Comparison of ENCODE assay signal across 8 mouse cellular contexts in the genomic region with DNA sequence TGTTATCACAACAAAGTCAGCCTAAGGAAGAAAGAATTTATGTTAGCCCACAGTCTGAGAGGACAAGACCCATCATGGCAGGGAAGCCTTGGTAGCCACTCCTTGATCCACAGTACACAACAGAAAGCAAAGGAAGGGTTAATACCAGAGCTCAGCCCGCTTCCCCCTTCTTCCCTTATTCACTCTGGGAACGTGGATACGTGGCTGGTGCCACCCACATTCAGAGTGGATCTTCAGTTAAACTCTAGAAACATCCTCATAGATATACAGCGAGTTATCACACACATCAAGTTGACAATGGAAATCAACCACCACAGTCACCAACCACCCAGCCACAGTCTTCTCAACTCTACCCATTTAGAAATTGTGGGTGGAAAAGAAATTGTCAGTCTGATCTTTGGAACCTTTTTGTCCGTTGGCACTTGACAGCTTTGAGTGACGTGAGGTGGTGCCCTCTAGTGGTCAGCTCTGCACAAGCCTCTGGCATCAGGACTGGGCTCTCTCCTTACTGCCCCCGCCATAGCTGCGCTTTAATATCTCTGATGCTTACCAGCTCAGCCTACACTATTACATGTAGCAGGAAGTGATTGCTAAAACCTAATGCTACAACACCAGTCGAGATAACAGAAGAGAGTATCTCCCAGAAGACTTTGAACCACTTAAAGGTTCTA. TPM values are rescaled to one million over a fixed set of nuclear protein-coding genes. Genes with fewer than 3 reads are reported as not detected.
DNase-seq lines count a peak whose midpoint lies in the region; ATAC-seq and TF ChIP-seq lines count a peak whose summit lies in the region.

No protein-coding gene starts in this region.

- H3K9ac ChIP-seq in forebrain, embryonic 15.5 days (replicated peaks), result no peak overlapping the region
- no peak overlapping the region for H3K9ac ChIP-seq in hindbrain, postnatal 0 days (replicated peaks; ENCODE audit: low read length)
- H3K9ac ChIP-seq in liver, adult 2 months (ENCODE audit: low read depth, low read length), result no peak overlapping the region
- H3K9ac ChIP-seq in midbrain, postnatal 0 days (replicated peaks; ENCODE audit: low read length, poor library complexity, severe bottlenecking), result no peak overlapping the region

- peak; percentile 69 for ATAC-seq in forebrain, embryonic 15.5 days (replicated peaks)
- peak; percentile 72 for ATAC-seq in hindbrain, postnatal 0 days
- ATAC-seq in midbrain, postnatal 0 days (ENCODE audit: low FRiP score), result 0 out of 2 replicates have a peak, but pooled peaks have one; percentile 44

- H3K4me2 ChIP-seq in forebrain, embryonic 15.5 days (replicated peaks), result no peak overlapping the region
- H3K4me2 ChIP-seq in hindbrain, postnatal 0 days (ENCODE audit: low read depth, low read length), result no peak overlapping the region
- H3K4me2 ChIP-seq in midbrain, postnatal 0 days (ENCODE audit: low read depth, low read length, poor library complexity, severe bottlenecking), result no peak overlapping the region

- no peak for TF ChIP-seq POLR2A in liver, adult 2 months (IDR thresholded peaks at IDR 0.05; ENCODE audit: extremely low read depth, insufficient read depth, low read length)

- peak; percentile 30 for DNase-seq in right cerebral cortex, postnatal 4 days
- no peak for DNase-seq in right cerebral cortex, postnatal 36 days (ENCODE audit: low spot score in 2 of 2)
- peak; percentile 48 for DNase-seq in cerebellum, adult 11 months
- peak; percentile 65 for DNase-seq in hindbrain, postnatal 0 days (ENCODE audit: low spot score)
- peak; percentile 68 for DNase-seq in liver, adult 2 months (ENCODE audit: extremely low read depth, low read depth, low spot score)
- peak; percentile 47 for DNase-seq in midbrain, postnatal 0 days (ENCODE audit: low spot score)
- peak; percentile 80 for DNase-seq in thymus, postnatal 0 days (ENCODE audit: low spot score)

- WGBS in forebrain, embryonic 15.5 days, result 22% methylated on average over 9 of the region's 9 CpGs
- 21% methylated on average over 9 of the region's 9 CpGs for WGBS in hindbrain, postnatal 0 days
- WGBS in liver, adult 2 months, result 8% methylated on average over 9 of the region's 9 CpGs
- 24% methylated on average over 9 of the region's 9 CpGs for whole genome bisulfite sequencing in midbrain, postnatal 0 days

- H3K27ac ChIP-seq in forebrain, embryonic 15.5 days (replicated peaks), result no peak overlapping the region
- no peak overlapping the region for H3K27ac ChIP-seq in hindbrain, postnatal 0 days
- no peak overlapping the region for H3K27ac ChIP-seq in liver, adult 2 months (replicated peaks; ENCODE audit: insufficient read depth, low read depth, low read length)
- no peak overlapping the region for H3K27ac ChIP-seq in midbrain, postnatal 0 days (ENCODE audit: low read depth, low read length)

- peaks cover 2% of the 10 kb centered on the region; the same call in 1 of the 2 replicates for H3K4me1 ChIP-seq in forebrain, embryonic 15.5 days
- peaks cover 3% of the 10 kb centered on the region; the same call in 1 of the 2 replicates for H3K4me1 ChIP-seq in hindbrain, postnatal 0 days (ENCODE audit: insufficient read depth, low read length)
- H3K4me1 ChIP-seq in liver, adult 2 months (ENCODE audit: control insufficient read depth, insufficient read depth, low read length), result peaks cover 2% of the 10 kb centered on the region
- peaks cover 2% of the 10 kb centered on the region for H3K4me1 ChIP-seq in midbrain, postnatal 0 days (ENCODE audit: insufficient read depth, low read length)

- H3K79me2 ChIP-seq in liver, adult 2 months (ENCODE audit: control insufficient read depth, insufficient read depth, low read length), result no peaks in the 10 kb centered on the region

- H3K36me3 ChIP-seq in forebrain, embryonic 15.5 days, result no peaks in the 10 kb centered on the region
- no peaks in the 10 kb centered on the region for H3K36me3 ChIP-seq in hindbrain, postnatal 0 days (ENCODE audit: insufficient read depth, low read length)
- H3K36me3 ChIP-seq in liver, adult 2 months (ENCODE audit: control insufficient read depth, insufficient read depth, low read length), result no peaks in the 10 kb centered on the region
- no peaks in the 10 kb centered on the region for H3K36me3 ChIP-seq in midbrain, postnatal 0 days (ENCODE audit: insufficient read depth, low read length)

- no peaks in the 10 kb centered on the region for H3K27me3 ChIP-seq in forebrain, embryonic 15.5 days
- 0 out of 2 replicates have a peak, but pooled peaks cover 4% of the 10 kb centered on the region for H3K27me3 ChIP-seq in hindbrain, postnatal 0 days (ENCODE audit: insufficient read depth, low read length)
- no peaks in the 10 kb centered on the region for H3K27me3 ChIP-seq in liver, adult 2 months (ENCODE audit: control insufficient read depth, insufficient read depth, low read length)
- no peaks in the 10 kb centered on the region for H3K27me3 ChIP-seq in midbrain, postnatal 0 days (ENCODE audit: insufficient read depth, low read length)

- H3K4me3 ChIP-seq in forebrain, embryonic 15.5 days, result no peak overlapping the region
- no peak overlapping the region for H3K4me3 ChIP-seq in hindbrain, postnatal 0 days (ENCODE audit: low read length)
- H3K4me3 ChIP-seq in liver, adult 2 months (ENCODE audit: insufficient read depth, low read depth, low read length), result no peak overlapping the region
- no peak overlapping the region for H3K4me3 ChIP-seq in midbrain, postnatal 0 days (ENCODE audit: low read depth, low read length)

- H3K9me3 ChIP-seq in forebrain, embryonic 15.5 days, result no peaks in the 10 kb centered on the region
- H3K9me3 ChIP-seq in hindbrain, postnatal 0 days (ENCODE audit: low read length), result no peaks in the 10 kb centered on the region
- no peaks in the 10 kb centered on the region for H3K9me3 ChIP-seq in midbrain, postnatal 0 days (ENCODE audit: low read length)

- peak; percentile 80 for TF ChIP-seq CTCF in hindbrain, postnatal 0 days (IDR thresholded peaks at IDR 0.05; ENCODE audit: low read depth)
- TF ChIP-seq CTCF in liver, adult 2 months (IDR thresholded peaks at IDR 0.05; ENCODE audit: low read depth, low read length), result peak; percentile 94
- TF ChIP-seq CTCF in midbrain, postnatal 0 days (IDR thresholded peaks at IDR 0.05), result peak; percentile 74

RNA-seq across cellular contexts. Expression of a gene that starts 5.7 kb away (rescaled TPM):
- polyA plus RNA-seq in forebrain, embryonic 15.5 days (2015; fragmentation: Nextera tagmentation; extraction: Ambion mirVana), result 3.4 and 3.6 TPM in 2 replicates
- total RNA-seq in hindbrain, postnatal 0 days (2014; rRNA removed), result 7.1 and 9.0 TPM in 2 replicates
- polyA plus RNA-seq in hindbrain, postnatal 0 days (2015; fragmentation: Nextera tagmentation; extraction: Ambion mirVana), result 1.7 and 2.2 TPM in 2 replicates
- 3.0 and 3.9 TPM in 2 replicates for total RNA-seq in liver, adult 2 months (2014; rRNA removed)
- 2.0 TPM in 2 replicates for polyA plus RNA-seq in liver, adult 2 months (2012; rRNA removed)
- 9.3 and 15.5 TPM in 2 replicates for total RNA-seq in midbrain, postnatal 0 days (2014; rRNA removed)
- polyA plus RNA-seq in midbrain, postnatal 0 days (2015; fragmentation: Nextera tagmentation; extraction: Ambion mirVana), result 1.1 and 1.4 TPM in 2 replicates
- 3.6 and 5.1 TPM in 2 replicates for polyA plus RNA-seq in thymus, postnatal 0 days (2015; fragmentation: Nextera tagmentation; extraction: Ambion mirVana)

RNA-seq across cellular contexts. Expression of a gene that starts 46.6 kb away (rescaled TPM):
- 15.9 and 16.2 TPM in 2 replicates for polyA plus RNA-seq in forebrain, embryonic 15.5 days (2015; fragmentation: Nextera tagmentation; extraction: Ambion mirVana)
- total RNA-seq in hindbrain, postnatal 0 days (2014; rRNA removed), result 18.3 and 25.6 TPM in 2 replicates
- 7.6 and 8.2 TPM in 2 replicates for polyA plus RNA-seq in hindbrain, postnatal 0 days (2015; fragmentation: Nextera tagmentation; extraction: Ambion mirVana)
- total RNA-seq in liver, adult 2 months (2014; rRNA removed), result 7.9 and 9.9 TPM in 2 replicates
- polyA plus RNA-seq in liver, adult 2 months (2012; rRNA removed), result 5.2 and 7.1 TPM in 2 replicates
- 19.3 and 25.1 TPM in 2 replicates for total RNA-seq in midbrain, postnatal 0 days (2014; rRNA removed)
- 7.7 TPM in 2 replicates for polyA plus RNA-seq in midbrain, postnatal 0 days (2015; fragmentation: Nextera tagmentation; extraction: Ambion mirVana)
- polyA plus RNA-seq in thymus, postnatal 0 days (2015; fragmentation: Nextera tagmentation; extraction: Ambion mirVana), result 17.4 and 18.0 TPM in 2 replicates

Comparison
In these comparisons a context has a peak if more than half of its experiments do, and no peak if none do; other contexts are left out.
1. DNase-seq: peak in right cerebral cortex, postnatal 4 days (single experiment), cerebellum, adult 11 months (single experiment), hindbrain, postnatal 0 days (single experiment), liver, adult 2 months (single experiment), midbrain, postnatal 0 days (single experiment) and thymus, postnatal 0 days (single experiment); none in right cerebral cortex, postnatal 36 days (0 of 2).
2. Peak in every context shown above with its lines, with median percentiles within 50 percentile points of each other: ATAC-seq and CTCF ChIP-seq.